Mouse (Mus musculus) gastrocnemius, postnatal 25 days (tissue): Measurements from ENCODE around the gene Cpb2. TPM values are rescaled to one million over a fixed set of nuclear protein-coding genes. Genes with fewer than 3 reads are reported as not detected.

Experiments
- DNase-seq: peaks from one replicate; pipeline ENCODE4 v3.0.0; 2022
- total RNA-seq, 2 experiments: library from RNA; stranded (reverse); gene quantifications; 1 replicate in 1 of 2; 2 replicates in 1 of 2; pipeline ENCODE4 v1.2.3; 2021

Gene Cpb2
- total RNA-seq, 2 experiments from 2014 or later, result not detected

- no peak for DNase-seq
Observed at GRCm38 (mm10) chr14:75246024-75247000, 4.2 kb downstream of the Cpb2 start.

GRCm38 (mm10) chr14:75250432-75250831 lies 8.3 kb downstream of the Cpb2 start:
- DNase-seq, result no peak

GRCm38 (mm10) chr14:75256521-75256920 lies 14.4 kb downstream of the Cpb2 start:
- no peak for DNase-seq

GRCm38 (mm10) chr14:75269531-75269930 lies 27.4 kb downstream of the Cpb2 start:
- no peak for DNase-seq

- no peak for DNase-seq
Observed at GRCm38 (mm10) chr14:75279716-75280115, 37.6 kb downstream of the Cpb2 start.

- no peak for DNase-seq
Observed at GRCm38 (mm10) chr14:75280406-75280805, 38.3 kb downstream of the Cpb2 start.

- DNase-seq, result no peak
Observed at GRCm38 (mm10) chr14:75283609-75284192, 41.6 kb downstream of the Cpb2 start.

- DNase-seq, result peak; percentile 94
Observed at GRCm38 (mm10) chr14:75284193-75284915, 42.3 kb downstream of the Cpb2 start, which contains the start of gene Zc3h13. Gene Zc3h13, plus strand, starts transcription at chr14:75284373.

GRCm38 (mm10) chr14:75301081-75301480 lies 59.0 kb downstream of the Cpb2 start:
- DNase-seq, result no peak

GRCm38 (mm10) chr14:75303807-75304206 lies 61.7 kb downstream of the Cpb2 start:
- no peak for DNase-seq

- DNase-seq, result no peak
Observed at GRCm38 (mm10) chr14:75307855-75308254, 65.8 kb downstream of the Cpb2 start.

GRCm38 (mm10) chr14:75309336-75309992 lies 67.4 kb downstream of the Cpb2 start:
- no peak for DNase-seq

GRCm38 (mm10) chr14:75314484-75314883 lies 72.4 kb downstream of the Cpb2 start:
- no peak for DNase-seq

GRCm38 (mm10) chr14:75318736-75319135 lies 76.6 kb downstream of the Cpb2 start:
- no peak for DNase-seq

GRCm38 (mm10) chr14:75320269-75320668 lies 78.2 kb downstream of the Cpb2 start:
- no peak for DNase-seq

GRCm38 (mm10) chr14:75323354-75323753 lies 81.3 kb downstream of the Cpb2 start:
- DNase-seq, result no peak

- DNase-seq, result no peak
Observed at GRCm38 (mm10) chr14:75328062-75328461, 86.0 kb downstream of the Cpb2 start.

- DNase-seq, result no peak
Observed at GRCm38 (mm10) chr14:75330621-75331020, 88.5 kb downstream of the Cpb2 start.
